Mouse (Mus musculus): ENCODE data around the gene Gm13271. TPM values are rescaled to one million over a fixed set of nuclear protein-coding genes. Genes with fewer than 3 reads are reported as not detected.
"Not testable (repeated sequence)": the region's sequence is repeated elsewhere in the genome, so short reads cannot be mapped to it uniquely, and the experiment has no call there.

Gene Gm13271
- polyA plus RNA-seq, 1 experiment from 2014 or later, result not detected

DNA sequence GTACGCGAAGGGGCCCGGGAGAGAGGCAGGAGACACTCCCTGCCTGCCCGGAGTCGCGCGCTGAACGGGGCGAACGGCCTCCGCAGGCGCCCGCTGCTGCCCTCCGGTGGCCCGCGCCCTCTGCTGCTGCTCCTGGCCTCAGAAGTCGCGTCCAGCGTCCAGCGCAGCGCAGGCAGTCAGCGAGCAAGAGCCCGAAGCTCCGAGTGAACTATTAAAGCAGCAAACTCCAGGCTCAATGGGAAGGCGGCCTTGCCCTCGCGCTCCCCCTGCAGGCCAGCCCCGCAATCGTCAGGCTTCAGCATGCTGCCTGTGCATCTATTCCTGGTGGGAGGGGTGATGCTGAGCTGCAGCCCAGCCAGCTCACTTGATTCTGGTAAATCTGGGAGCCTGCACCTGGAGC, 24.9 kb downstream of the Gm13271 start, which contains the start of gene Gm13272:
Gene Gm13272, plus strand, starts transcription at position 301 of the 400 bp plus-strand sequence.
- H3K27me3 ChIP-seq (ENCODE audit: control insufficient read depth, insufficient read depth, low read length); H3K4me3 ChIP-seq (ENCODE audit: low read depth, low read length); DNase-seq (ENCODE audit: low spot score, missing footprints); H3K4me2 ChIP-seq; H3K36me3 ChIP-seq (ENCODE audit: control insufficient read depth, insufficient read depth, low read length); H3K27ac ChIP-seq (ENCODE audit: low read depth, low read length); H3K9ac ChIP-seq (ENCODE audit: low read length); H3K9me3 ChIP-seq (ENCODE audit: control insufficient read depth, low read length); H3K4me1 ChIP-seq (ENCODE audit: control insufficient read depth, insufficient read depth, low read length); ATAC-seq (ENCODE audit: low FRiP score): not testable (repeated sequence)
- WGBS, result no CpG with 5 or more reads among the region's 29 CpGs

DNA sequence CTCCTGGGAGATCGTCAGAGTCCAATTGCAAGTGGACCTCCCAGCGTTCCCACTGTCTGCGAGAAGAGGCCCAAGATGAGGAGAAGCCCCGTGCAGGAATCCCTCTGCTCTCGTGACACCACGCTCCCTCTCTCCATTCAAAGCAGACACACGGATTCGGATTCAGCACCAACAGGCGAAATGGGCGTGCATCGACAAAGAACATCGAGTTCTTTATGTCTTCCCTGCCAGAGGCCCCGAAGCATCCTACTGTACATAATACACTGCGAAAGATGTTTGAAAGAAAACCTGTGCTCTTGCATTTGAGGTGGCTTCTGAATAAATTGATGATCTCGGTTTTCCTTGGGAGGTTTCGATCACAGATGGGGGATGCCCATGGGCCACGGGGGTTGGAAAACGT, 25.7 kb downstream of the Gm13271 start:
- H3K9me3 ChIP-seq (ENCODE audit: control insufficient read depth, low read length); H3K36me3 ChIP-seq (ENCODE audit: control insufficient read depth, insufficient read depth, low read length); H3K9ac ChIP-seq (ENCODE audit: low read length); H3K4me1 ChIP-seq (ENCODE audit: control insufficient read depth, insufficient read depth, low read length); H3K27me3 ChIP-seq (ENCODE audit: control insufficient read depth, insufficient read depth, low read length); H3K27ac ChIP-seq (ENCODE audit: low read depth, low read length); ATAC-seq (ENCODE audit: low FRiP score); H3K4me3 ChIP-seq (ENCODE audit: low read depth, low read length); H3K4me2 ChIP-seq: not testable (repeated sequence)
- 46% methylated on average over 14 of the region's 18 CpGs for WGBS
- DNase-seq (ENCODE audit: low spot score, missing footprints), result peak; percentile 4

DNA sequence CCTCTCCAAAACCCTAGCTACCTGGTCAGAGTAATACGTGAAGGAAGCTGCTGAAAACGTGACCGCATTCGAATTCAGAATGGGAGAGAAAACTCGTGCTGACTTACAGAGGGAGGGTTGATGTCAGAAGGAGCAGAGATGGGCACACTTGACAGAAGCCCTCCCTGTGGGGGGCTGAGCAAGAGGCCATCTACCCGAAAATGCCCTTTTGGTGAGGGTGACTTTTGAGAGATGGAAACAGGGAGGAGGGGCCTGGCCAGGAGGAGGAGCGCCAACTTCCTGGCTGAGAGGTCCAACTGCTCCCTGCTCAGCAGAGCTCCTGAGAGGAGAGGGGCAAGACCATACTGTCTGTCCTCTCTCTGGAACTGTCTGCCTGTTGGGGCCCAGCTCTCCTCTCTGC, 27.2 kb downstream of the Gm13271 start, which contains the start of gene Ifnz:
Gene Ifnz, plus strand, starts transcription at position 301 of the 400 bp plus-strand sequence.
- H3K36me3 ChIP-seq (ENCODE audit: control insufficient read depth, insufficient read depth, low read length); H3K4me1 ChIP-seq (ENCODE audit: control insufficient read depth, insufficient read depth, low read length); H3K27ac ChIP-seq (ENCODE audit: low read depth, low read length); H3K9ac ChIP-seq (ENCODE audit: low read length); H3K27me3 ChIP-seq (ENCODE audit: control insufficient read depth, insufficient read depth, low read length); DNase-seq (ENCODE audit: low spot score, missing footprints); H3K9me3 ChIP-seq (ENCODE audit: control insufficient read depth, low read length); ATAC-seq (ENCODE audit: low FRiP score); H3K4me3 ChIP-seq (ENCODE audit: low read depth, low read length): not testable (repeated sequence)
- H3K4me2 ChIP-seq, result peak within 1 kb of the TSS; percentile 23; the same call in 1 of the 2 replicates
- WGBS, result 19% methylated on average over 3 of the region's 7 CpGs

DNA sequence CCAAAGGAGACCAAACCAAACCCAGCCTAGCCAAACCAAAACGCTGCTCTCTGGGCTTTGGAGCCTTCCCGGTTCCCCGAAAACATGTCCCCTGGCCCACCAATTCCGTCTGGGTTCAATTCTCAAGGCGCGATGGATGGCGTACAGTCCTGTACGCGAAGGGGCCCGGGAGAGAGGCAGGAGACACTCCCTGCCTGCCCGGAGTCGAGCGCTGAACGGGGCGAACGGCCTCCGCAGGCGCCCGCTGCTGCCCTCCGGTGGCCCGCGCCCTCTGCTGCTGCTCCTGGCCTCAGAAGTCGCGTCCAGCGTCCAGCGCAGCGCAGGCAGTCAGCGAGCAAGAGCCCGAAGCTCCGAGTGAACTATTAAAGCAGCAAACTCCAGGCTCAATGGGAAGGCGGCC, 27.7 kb downstream of the Gm13271 start:
- H3K9me3 ChIP-seq (ENCODE audit: control insufficient read depth, low read length); DNase-seq (ENCODE audit: low spot score, missing footprints); H3K9ac ChIP-seq (ENCODE audit: low read length); ATAC-seq (ENCODE audit: low FRiP score); H3K4me1 ChIP-seq (ENCODE audit: control insufficient read depth, insufficient read depth, low read length); H3K27ac ChIP-seq (ENCODE audit: low read depth, low read length); H3K36me3 ChIP-seq (ENCODE audit: control insufficient read depth, insufficient read depth, low read length); H3K27me3 ChIP-seq (ENCODE audit: control insufficient read depth, insufficient read depth, low read length); H3K4me3 ChIP-seq (ENCODE audit: low read depth, low read length): not testable (repeated sequence)
- H3K4me2 ChIP-seq, result peak overlapping the region; percentile 23; the same call in 1 of the 2 replicates
- WGBS, result 3% methylated on average over 7 of the region's 31 CpGs

DNA sequence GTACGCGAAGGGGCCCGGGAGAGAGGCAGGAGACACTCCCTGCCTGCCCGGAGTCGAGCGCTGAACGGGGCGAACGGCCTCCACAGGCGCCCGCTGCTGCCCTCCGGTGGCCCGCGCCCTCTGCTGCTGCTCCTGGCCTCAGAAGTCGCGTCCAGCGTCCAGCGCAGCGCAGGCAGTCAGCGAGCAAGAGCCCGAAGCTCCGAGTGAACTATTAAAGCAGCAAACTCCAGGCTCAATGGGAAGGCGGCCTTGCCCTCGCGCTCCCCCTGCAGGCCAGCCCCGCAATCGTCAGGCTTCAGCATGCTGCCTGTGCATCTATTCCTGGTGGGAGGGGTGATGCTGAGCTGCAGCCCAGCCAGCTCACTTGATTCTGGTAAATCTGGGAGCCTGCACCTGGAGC, 30.7 kb downstream of the Gm13271 start, which contains the start of gene Gm13276:
Gene Gm13276, plus strand, starts transcription at position 301 of the 400 bp plus-strand sequence.
- not testable (repeated sequence) for H3K36me3 ChIP-seq (ENCODE audit: control insufficient read depth, insufficient read depth, low read length); H3K4me2 ChIP-seq; ATAC-seq (ENCODE audit: low FRiP score); H3K4me1 ChIP-seq (ENCODE audit: control insufficient read depth, insufficient read depth, low read length); DNase-seq (ENCODE audit: low spot score, missing footprints); H3K4me3 ChIP-seq (ENCODE audit: low read depth, low read length); H3K27me3 ChIP-seq (ENCODE audit: control insufficient read depth, insufficient read depth, low read length); H3K27ac ChIP-seq (ENCODE audit: low read depth, low read length); H3K9ac ChIP-seq (ENCODE audit: low read length); H3K9me3 ChIP-seq (ENCODE audit: control insufficient read depth, low read length)
- WGBS, result no CpG with 5 or more reads among the region's 27 CpGs

DNA sequence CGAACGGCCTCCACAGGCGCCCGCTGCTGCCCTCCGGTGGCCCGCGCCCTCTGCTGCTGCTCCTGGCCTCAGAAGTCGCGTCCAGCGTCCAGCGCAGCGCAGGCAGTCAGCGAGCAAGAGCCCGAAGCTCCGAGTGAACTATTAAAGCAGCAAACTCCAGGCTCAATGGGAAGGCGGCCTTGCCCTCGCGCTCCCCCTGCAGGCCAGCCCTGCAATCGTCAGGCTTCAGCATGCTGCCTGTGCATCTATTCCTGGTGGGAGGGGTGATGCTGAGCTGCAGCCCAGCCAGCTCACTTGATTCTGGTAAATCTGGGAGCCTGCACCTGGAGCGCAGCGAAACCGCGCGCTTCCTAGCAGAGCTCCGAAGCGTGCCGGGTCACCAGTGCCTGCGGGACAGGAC, 33.7 kb downstream of the Gm13271 start, which contains the start of gene Gm13277:
Gene Gm13277, plus strand, starts transcription at position 231 of the 400 bp plus-strand sequence.
- H3K36me3 ChIP-seq (ENCODE audit: control insufficient read depth, insufficient read depth, low read length); H3K4me3 ChIP-seq (ENCODE audit: low read depth, low read length); H3K27me3 ChIP-seq (ENCODE audit: control insufficient read depth, insufficient read depth, low read length); H3K27ac ChIP-seq (ENCODE audit: low read depth, low read length); H3K9me3 ChIP-seq (ENCODE audit: control insufficient read depth, low read length); H3K9ac ChIP-seq (ENCODE audit: low read length); DNase-seq (ENCODE audit: low spot score, missing footprints); ATAC-seq (ENCODE audit: low FRiP score); H3K4me2 ChIP-seq; H3K4me1 ChIP-seq (ENCODE audit: control insufficient read depth, insufficient read depth, low read length): not testable (repeated sequence)
- whole genome bisulfite sequencing, result 0% methylated on average over 1 of the region's 28 CpGs

DNA sequence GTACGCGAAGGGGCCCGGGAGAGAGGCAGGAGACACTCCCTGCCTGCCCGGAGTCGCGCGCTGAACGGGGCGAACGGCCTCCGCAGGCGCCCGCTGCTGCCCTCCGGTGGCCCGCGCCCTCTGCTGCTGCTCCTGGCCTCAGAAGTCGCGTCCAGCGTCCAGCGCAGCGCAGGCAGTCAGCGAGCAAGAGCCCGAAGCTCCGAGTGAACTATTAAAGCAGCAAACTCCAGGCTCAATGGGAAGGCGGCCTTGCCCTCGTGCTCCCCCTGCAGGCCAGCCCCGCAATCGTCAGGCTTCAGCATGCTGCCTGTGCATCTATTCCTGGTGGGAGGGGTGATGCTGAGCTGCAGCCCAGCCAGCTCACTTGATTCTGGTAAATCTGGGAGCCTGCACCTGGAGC, 36.6 kb downstream of the Gm13271 start, which contains the start of gene Gm13278:
Gene Gm13278, plus strand, starts transcription at position 301 of the 400 bp plus-strand sequence.
- H3K4me2 ChIP-seq; H3K4me3 ChIP-seq (ENCODE audit: low read depth, low read length); H3K27ac ChIP-seq (ENCODE audit: low read depth, low read length); DNase-seq (ENCODE audit: low spot score, missing footprints); H3K36me3 ChIP-seq (ENCODE audit: control insufficient read depth, insufficient read depth, low read length); ATAC-seq (ENCODE audit: low FRiP score); H3K27me3 ChIP-seq (ENCODE audit: control insufficient read depth, insufficient read depth, low read length); H3K9ac ChIP-seq (ENCODE audit: low read length); H3K4me1 ChIP-seq (ENCODE audit: control insufficient read depth, insufficient read depth, low read length); H3K9me3 ChIP-seq (ENCODE audit: control insufficient read depth, low read length): not testable (repeated sequence)
- WGBS, result no CpG with 5 or more reads among the region's 28 CpGs

DNA sequence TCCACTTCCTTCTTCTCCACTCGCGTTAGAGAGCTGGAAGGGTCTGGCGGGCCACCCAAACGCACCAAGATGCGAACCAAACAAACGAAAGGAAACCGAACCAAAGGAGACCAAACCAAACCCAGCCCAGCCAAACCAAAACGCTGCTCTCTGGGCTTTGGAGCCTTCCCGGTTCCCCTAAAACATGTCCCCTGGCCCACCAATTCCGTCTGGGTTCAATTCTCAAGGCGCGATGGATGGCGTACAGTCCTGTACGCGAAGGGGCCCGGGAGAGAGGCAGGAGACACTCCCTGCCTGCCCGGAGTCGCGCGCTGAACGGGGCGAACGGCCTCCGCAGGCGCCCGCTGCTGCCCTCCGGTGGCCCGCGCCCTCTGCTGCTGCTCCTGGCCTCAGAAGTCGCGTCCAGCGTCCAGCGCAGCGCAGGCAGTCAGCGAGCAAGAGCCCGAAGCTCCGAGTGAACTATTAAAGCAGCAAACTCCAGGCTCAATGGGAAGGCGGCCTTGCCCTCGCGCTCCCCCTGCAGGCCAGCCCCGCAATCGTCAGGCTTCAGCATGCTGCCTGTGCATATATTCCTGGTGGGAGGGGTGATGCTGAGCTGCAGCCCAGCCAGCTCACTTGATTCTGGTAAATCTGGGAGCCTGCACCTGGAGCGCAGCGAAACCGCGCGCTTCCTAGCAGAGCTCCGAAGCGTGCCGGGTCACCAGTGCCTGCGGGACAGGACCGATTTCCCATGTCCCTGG, 39.4 kb downstream of the Gm13271 start, which contains the start of gene Gm13275:
Gene Gm13275, plus strand, starts transcription at position 552 of the 740 bp plus-strand sequence.
- not testable (repeated sequence) for H3K4me1 ChIP-seq (ENCODE audit: control insufficient read depth, insufficient read depth, low read length); H3K27me3 ChIP-seq (ENCODE audit: control insufficient read depth, insufficient read depth, low read length); H3K27ac ChIP-seq (ENCODE audit: low read depth, low read length); H3K4me2 ChIP-seq; H3K4me3 ChIP-seq (ENCODE audit: low read depth, low read length); H3K9ac ChIP-seq (ENCODE audit: low read length); H3K36me3 ChIP-seq (ENCODE audit: control insufficient read depth, insufficient read depth, low read length); ATAC-seq (ENCODE audit: low FRiP score); H3K9me3 ChIP-seq (ENCODE audit: control insufficient read depth, low read length); DNase-seq (ENCODE audit: low spot score, missing footprints)
- WGBS, result 0% methylated on average over 5 of the region's 52 CpGs

DNA sequence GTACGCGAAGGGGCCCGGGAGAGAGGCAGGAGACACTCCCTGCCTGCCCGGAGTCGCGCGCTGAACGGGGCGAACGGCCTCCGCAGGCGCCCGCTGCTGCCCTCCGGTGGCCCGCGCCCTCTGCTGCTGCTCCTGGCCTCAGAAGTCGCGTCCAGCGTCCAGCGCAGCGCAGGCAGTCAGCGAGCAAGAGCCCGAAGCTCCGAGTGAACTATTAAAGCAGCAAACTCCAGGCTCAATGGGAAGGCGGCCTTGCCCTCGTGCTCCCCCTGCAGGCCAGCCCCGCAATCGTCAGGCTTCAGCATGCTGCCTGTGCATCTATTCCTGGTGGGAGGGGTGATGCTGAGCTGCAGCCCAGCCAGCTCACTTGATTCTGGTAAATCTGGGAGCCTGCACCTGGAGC, 42.4 kb downstream of the Gm13271 start, which contains the start of gene Gm13279:
Gene Gm13279, plus strand, starts transcription at position 301 of the 400 bp plus-strand sequence.
- no CpG with 5 or more reads among the region's 28 CpGs for WGBS
- not testable (repeated sequence) for H3K4me1 ChIP-seq (ENCODE audit: control insufficient read depth, insufficient read depth, low read length); H3K9me3 ChIP-seq (ENCODE audit: control insufficient read depth, low read length); H3K4me3 ChIP-seq (ENCODE audit: low read depth, low read length); H3K27me3 ChIP-seq (ENCODE audit: control insufficient read depth, insufficient read depth, low read length); ATAC-seq (ENCODE audit: low FRiP score); H3K27ac ChIP-seq (ENCODE audit: low read depth, low read length); H3K36me3 ChIP-seq (ENCODE audit: control insufficient read depth, insufficient read depth, low read length); DNase-seq (ENCODE audit: low spot score, missing footprints); H3K4me2 ChIP-seq; H3K9ac ChIP-seq (ENCODE audit: low read length)
